Mouse (Mus musculus) MEL (cell line): ENCODE results near the gene Nudt9. TPM values are rescaled to one million over a fixed set of nuclear protein-coding genes. Genes with fewer than 3 reads are reported as not detected.

Experiments
- DNase-seq: peaks from one replicate; pipeline ENCODE4 v3.0.0; 2011; ENCODE audit warnings: low read depth, low spot score
- H3K27ac ChIP-seq: 2 replicates; pipeline ENCODE4 v1.5.1; 2012; ENCODE audit warnings: low read depth, mild to moderate bottlenecking, control low read depth, low read length, moderate library complexity; ENCODE audit not compliant: control insufficient read depth
- H3K27me3 ChIP-seq, 2 experiments: fragments of 150-350 bp in 1 of 2; sonication (generic) in 1 of 2; 2 replicates each; pipeline ENCODE4 v1.6.1; 2012; ENCODE audit warnings: low read length in 2 of 2, mild to moderate bottlenecking in 2 of 2, improper control_type of control experiment in 1 of 2, moderate library complexity in 1 of 2; ENCODE audit not compliant: insufficient read depth in 2 of 2, control insufficient read depth in 1 of 2
- H3K36me3 ChIP-seq, 2 experiments: 2 replicates each; pipeline ENCODE4 v1.6.1; 2012 to 2014; ENCODE audit warnings: low read length in 2 of 2, improper control_type of control experiment in 1 of 2, inconsistent platforms in 1 of 2, mild to moderate bottlenecking in 1 of 2; ENCODE audit not compliant: insufficient read depth in 2 of 2, control insufficient read depth in 1 of 2
- H3K4me1 ChIP-seq, 2 experiments: fragments of 150-350 bp in 1 of 2; sonication (generic) in 1 of 2; 2 replicates each; pipeline ENCODE4 v1.6.1; 2012; ENCODE audit warnings: low read length in 2 of 2, improper control_type of control experiment in 1 of 2, mild to moderate bottlenecking in 1 of 2; ENCODE audit not compliant: insufficient read depth in 2 of 2, control insufficient read depth in 1 of 2
- H3K4me3 ChIP-seq, 2 experiments: fragments of 150-350 bp in 1 of 2; sonication (generic) in 1 of 2; 2 replicates each; pipeline ENCODE4 v1.5.1; 2012; ENCODE audit warnings: low read depth in 2 of 2, low read length in 2 of 2, mild to moderate bottlenecking in 2 of 2, moderate library complexity in 2 of 2, control low read depth in 1 of 2, improper control_type of control experiment in 1 of 2; ENCODE audit not compliant: control insufficient read depth in 1 of 2, insufficient read depth in 1 of 2
- H3K79me2 ChIP-seq: 2 replicates; pipeline ENCODE4 v1.6.1; 2012; ENCODE audit warnings: mild to moderate bottlenecking, low read length, moderate library complexity; ENCODE audit not compliant: control insufficient read depth, poor library complexity, insufficient read depth
- H3K9ac ChIP-seq: 2 replicates; pipeline ENCODE4 v1.6.1; 2012; ENCODE audit warnings: low read depth, mild to moderate bottlenecking, control low read depth, low read length, moderate library complexity; ENCODE audit not compliant: control insufficient read depth, poor library complexity, severe bottlenecking
- H3K9me3 ChIP-seq: fragments of 150-350 bp; sonication (generic); replicated peaks from 2 replicates; pipeline ENCODE4 v1.6.1; 2012; ENCODE audit warnings: mild to moderate bottlenecking, low read length, improper control_type of control experiment, moderate library complexity; ENCODE audit not compliant: insufficient read depth
- BHLHE40 ChIP-seq: IDR thresholded peaks from 2 replicates; pipeline ENCODE4 v1.6.1; 2012; ENCODE audit warnings: low read depth, mild to moderate bottlenecking, inconsistent platforms, low read length, improper control_type of control experiment, borderline replicate concordance
- CTCF ChIP-seq, 3 experiments: IDR thresholded peaks in 2 of 3; conservative IDR thresholded peaks in 1 of 3; 2 replicates each; pipeline ENCODE4 v1.5.1; 2011 to 2012; ENCODE audit warnings: low read length in 3 of 3, low read depth in 2 of 3, mild to moderate bottlenecking in 2 of 3, improper control_type of control experiment in 1 of 3, inconsistent platforms in 1 of 3, mixed read lengths in 1 of 3, moderate library complexity in 1 of 3; ENCODE audit not compliant: control insufficient read depth in 1 of 3, insufficient read depth in 1 of 3, poor library complexity in 1 of 3, severe bottlenecking in 1 of 3
- GABPA ChIP-seq: IDR thresholded peaks from 2 replicates; pipeline ENCODE4 v1.6.1; 2012; ENCODE audit warnings: low read depth, mild to moderate bottlenecking, inconsistent platforms, low read length, improper control_type of control experiment, moderate library complexity
- KAT2A ChIP-seq: conservative IDR thresholded peaks from 2 replicates; pipeline ENCODE4 v1.6.1; 2012; ENCODE audit warnings: low read depth, low read length, improper control_type of control experiment, inconsistent platforms
- MAFK ChIP-seq: IDR thresholded peaks from 2 replicates; pipeline ENCODE4 v1.6.1; 2011; ENCODE audit warnings: low read depth, mild to moderate bottlenecking, low read length, improper control_type of control experiment, borderline replicate concordance
- MAX ChIP-seq: IDR thresholded peaks from 2 replicates; pipeline ENCODE4 v1.6.1; 2011; ENCODE audit warnings: low read length, improper control_type of control experiment
- MXI1 ChIP-seq: IDR thresholded peaks from 2 replicates; pipeline ENCODE4 v1.6.1; 2011; ENCODE audit warnings: mild to moderate bottlenecking, low read depth, low read length, improper control_type of control experiment
- MYB ChIP-seq: IDR thresholded peaks from 2 replicates; pipeline ENCODE4 v1.6.1; 2011; ENCODE audit warnings: mild to moderate bottlenecking, low read depth, low read length, improper control_type of control experiment
- POLR2A ChIP-seq, 2 experiments: IDR thresholded peaks; 2 replicates each; pipeline ENCODE4 v1.6.1; 2011 to 2012; ENCODE audit warnings: low read length in 2 of 2, mild to moderate bottlenecking in 2 of 2, control low read depth in 1 of 2, improper control_type of control experiment in 1 of 2, low read depth in 1 of 2, moderate library complexity in 1 of 2; ENCODE audit not compliant: control insufficient read depth in 1 of 2, insufficient read depth in 1 of 2, poor library complexity in 1 of 2
- POLR2AphosphoS2 ChIP-seq: IDR thresholded peaks from 2 replicates; pipeline ENCODE4 v1.6.1; 2011; ENCODE audit warnings: low read length, improper control_type of control experiment
- POLR2AphosphoS5 ChIP-seq: IDR thresholded peaks from 2 replicates; pipeline ENCODE4 v1.6.1; 2012; ENCODE audit warnings: low read depth, borderline replicate concordance, mild to moderate bottlenecking, inconsistent platforms, low read length, moderate library complexity, mixed read lengths
- RAD21 ChIP-seq: IDR thresholded peaks from 2 replicates; pipeline ENCODE4 v1.6.1; 2011; ENCODE audit warnings: mild to moderate bottlenecking, low read depth, low read length, improper control_type of control experiment
- RCOR1 ChIP-seq: IDR thresholded peaks from 2 replicates; pipeline ENCODE4 v1.6.1; 2012; ENCODE audit warnings: low read depth, mild to moderate bottlenecking, inconsistent platforms, low read length, improper control_type of control experiment
- TBP ChIP-seq: IDR thresholded peaks from 2 replicates; pipeline ENCODE4 v1.8.0; 2011; ENCODE audit warnings: low read depth, low read length, improper control_type of control experiment
- TCF12 ChIP-seq: IDR thresholded peaks from 2 replicates; pipeline ENCODE4 v1.6.1; 2014; ENCODE audit warnings: low read depth, mild to moderate bottlenecking, inconsistent platforms, low read length, improper control_type of control experiment, moderate library complexity
- ZKSCAN1 ChIP-seq: IDR thresholded peaks from 2 replicates; pipeline ENCODE4 v1.6.1; 2012; ENCODE audit warnings: low read depth, mild to moderate bottlenecking, inconsistent platforms, low read length, improper control_type of control experiment, moderate library complexity
- ZMIZ1 ChIP-seq: IDR thresholded peaks from 2 replicates; pipeline ENCODE4 v1.6.1; 2012; ENCODE audit warnings: low read depth, mild to moderate bottlenecking, inconsistent platforms, low read length, improper control_type of control experiment, moderate library complexity
- polyA plus RNA-seq, 2 experiments: library from polyadenylated mRNA; stranded (reverse) in 1 of 2; unstranded in 1 of 2; fragments of >175 nt in 1 of 2; fragments of >200 nt in 1 of 2; gene quantifications; 2 replicates each; pipeline versions ENCODE4 v1.2.1 to v1.2.4; 2012; ENCODE audit warnings: low replicate concordance in 2 of 2, low read depth in 1 of 2; ENCODE audit not compliant: insufficient read length in 2 of 2, insufficient read depth in 1 of 2, missing spikeins in 1 of 2
- total RNA-seq: library from RNA; depleted of rRNA; stranded (reverse); fragments of 300-350 nt; gene quantifications from 2 replicates; pipeline ENCODE4 v1.2.3, GENCODE M21; 2012

Nudt9 gene
- total and polyA plus RNA-seq, 3 experiments: 102 to 125 TPM; not detected in 1

GRCm38 (mm10) chr5:104080736-104081135 lies 34.6 kb downstream of the Nudt9 start:
- no peaks in the 10 kb centered on the region; a peak in 1 of 4 replicates for H3K27me3 ChIP-seq
- no peak for DNase-seq
- no peak overlapping the region for H3K4me3 ChIP-seq
- H3K27ac ChIP-seq: no peak overlapping the region
- H3K9ac ChIP-seq: no peak overlapping the region
- H3K9me3 ChIP-seq: no peaks in the 10 kb centered on the region
- no peaks in the 10 kb centered on the region for H3K4me1 ChIP-seq
- H3K79me2 ChIP-seq: no peaks in the 10 kb centered on the region
- TF ChIP-seq RAD21 (no peak), TCF12 (no peak), POLR2A (IDR thresholded peaks at IDR 0.05; ENCODE audit: control insufficient read depth in 1 of 2, insufficient read depth in 1 of 2, low read depth in 1 of 2, low read length in 2 of 2, poor library complexity in 1 of 2) (no peak), BHLHE40 (no peak), CTCF (IDR thresholded peaks at IDR 0.05 in 2 of 3, conservative IDR thresholded peaks at IDR 0.05 in 1 of 3; ENCODE audit: control insufficient read depth in 1 of 3, insufficient read depth in 1 of 3, low read depth in 2 of 3, low read length in 3 of 3, poor library complexity in 1 of 3, severe bottlenecking in 1 of 3) (no peak)
- no peaks in the 10 kb centered on the region for H3K36me3 ChIP-seq

DNA sequence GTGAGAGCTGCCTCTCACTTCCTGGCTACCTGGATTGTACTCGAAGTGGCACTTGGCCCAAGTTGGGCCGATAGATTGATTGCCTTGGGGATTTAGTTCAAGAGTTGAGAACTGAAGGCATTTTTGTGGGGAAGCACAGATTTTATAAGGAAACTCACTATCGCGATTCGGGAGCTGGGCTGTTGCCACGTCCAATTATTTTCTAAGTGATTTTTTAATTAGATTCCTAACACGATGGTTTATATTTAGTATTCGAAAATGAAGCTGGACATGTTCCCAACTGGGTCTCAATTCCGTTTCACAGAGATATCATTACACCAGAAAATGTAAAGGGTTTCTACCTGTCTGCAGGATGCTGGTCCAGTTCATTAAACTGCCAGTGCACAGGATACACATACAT lies 39.3 kb downstream of the Nudt9 start:
- TF ChIP-seq POLR2AphosphoS5 (no peak), MXI1 (no peak), MAFK (no peak), TCF12 (no peak), GABPA (no peak), MYB (no peak), RCOR1 (no peak), ZMIZ1 (no peak)
- no peak overlapping the region for H3K4me3 ChIP-seq
- DNase-seq: no peak

GRCm38 (mm10) chr5:104089751-104090150 lies 43.6 kb downstream of the Nudt9 start:
- Histone ChIP-seq H3K27me3 (no peaks in the 10 kb centered on the region; a peak in 2 of 4 replicates), H3K36me3 (no peaks in the 10 kb centered on the region), H3K9ac (no peak overlapping the region), H3K4me3 (no peak overlapping the region), H3K9me3 (no peaks in the 10 kb centered on the region), H3K27ac (no peak overlapping the region), H3K79me2 (no peaks in the 10 kb centered on the region), H3K4me1 (no peaks in the 10 kb centered on the region)
- no peak for TF ChIP-seq MAX
- TF ChIP-seq ZKSCAN1: no peak
- no peak for TF ChIP-seq POLR2AphosphoS2
- no peak for TF ChIP-seq KAT2A
- no peak for TF ChIP-seq TBP
- TF ChIP-seq MXI1: no peak
- DNase-seq: no peak

More for the DNA sequence above, 39.3 kb downstream of the Nudt9 start:
- Histone ChIP-seq H3K36me3 (no peaks in the 10 kb centered on the region), H3K9ac (no peak overlapping the region), H3K79me2 (no peaks in the 10 kb centered on the region), H3K9me3 (no peaks in the 10 kb centered on the region), H3K4me1 (no peaks in the 10 kb centered on the region), H3K27me3 (no peaks in the 10 kb centered on the region; a peak in 1 of 4 replicates), H3K27ac (no peak overlapping the region)
